Mouse (Mus musculus): ENCODE measurements around the gene Nr3c2.
A peak's percentile ranks its signal among the peaks of the same experiment; 100 is the strongest.

Gene Nr3c2

GRCm38 (mm10) chr8:76899411-76900154 lies at the start of gene Nr3c2:
Nr3c2 (plus strand) TSS chr8:76899442.
- DNase-seq (ENCODE audit: low spot score), result no peak

- DNase-seq (ENCODE audit: low spot score), result no peak
Observed at GRCm38 (mm10) chr8:76858534-76858933, 40.7 kb upstream of the Nr3c2 start.

GRCm38 (mm10) chr8:76859709-76860108 lies 39.5 kb upstream of the Nr3c2 start:
- no peak for DNase-seq (ENCODE audit: low spot score)

- no peak for DNase-seq (ENCODE audit: low spot score)
Observed at GRCm38 (mm10) chr8:76863066-76863465, 36.2 kb upstream of the Nr3c2 start.

- DNase-seq (ENCODE audit: low spot score), result no peak
Observed at GRCm38 (mm10) chr8:76876809-76877208, 22.4 kb upstream of the Nr3c2 start.

GRCm38 (mm10) chr8:76897050-76897449 lies 2.2 kb upstream of the Nr3c2 start:
- no peak for DNase-seq (ENCODE audit: low spot score)

- peak; percentile 59 for DNase-seq (ENCODE audit: low spot score)
Observed at GRCm38 (mm10) chr8:76898721-76899410, 376 bp upstream of the Nr3c2 start.

- peak; percentile 57 for DNase-seq (ENCODE audit: low spot score)
Observed at GRCm38 (mm10) chr8:76900155-76901141, 1.2 kb downstream of the Nr3c2 start.

GRCm38 (mm10) chr8:76901430-76902204 lies 2.4 kb downstream of the Nr3c2 start:
- DNase-seq (ENCODE audit: low spot score), result peak; percentile 97

GRCm38 (mm10) chr8:76902205-76903078 lies 3.2 kb downstream of the Nr3c2 start:
- no peak for DNase-seq (ENCODE audit: low spot score)

- DNase-seq (ENCODE audit: low spot score), result no peak
Observed at GRCm38 (mm10) chr8:76911206-76911605, 12.0 kb downstream of the Nr3c2 start.

- DNase-seq (ENCODE audit: low spot score), result no peak
Observed at GRCm38 (mm10) chr8:76912678-76913077, 13.4 kb downstream of the Nr3c2 start.

- no peak for DNase-seq (ENCODE audit: low spot score)
Observed at GRCm38 (mm10) chr8:76913207-76913606, 14.0 kb downstream of the Nr3c2 start.

GRCm38 (mm10) chr8:76915260-76915659 lies 16.0 kb downstream of the Nr3c2 start:
- DNase-seq (ENCODE audit: low spot score), result no peak

GRCm38 (mm10) chr8:76919546-76919945 lies 20.3 kb downstream of the Nr3c2 start:
- no peak for DNase-seq (ENCODE audit: low spot score)

- no peak for DNase-seq (ENCODE audit: low spot score)
Observed at GRCm38 (mm10) chr8:76924150-76924549, 24.9 kb downstream of the Nr3c2 start.

GRCm38 (mm10) chr8:76928326-76928725 lies 29.1 kb downstream of the Nr3c2 start:
- no peak for DNase-seq (ENCODE audit: low spot score)

GRCm38 (mm10) chr8:76928808-76929207 lies 29.6 kb downstream of the Nr3c2 start:
- no peak for DNase-seq (ENCODE audit: low spot score)

GRCm38 (mm10) chr8:76965046-76965445 lies 65.8 kb downstream of the Nr3c2 start:
- no peak for DNase-seq (ENCODE audit: low spot score)

GRCm38 (mm10) chr8:76971187-76971586 lies 71.9 kb downstream of the Nr3c2 start:
- DNase-seq (ENCODE audit: low spot score), result no peak
